Mouse (Mus musculus) hindbrain, embryonic 12.5 days (tissue): ENCODE data around the gene C1qbp. TPM values are rescaled to one million over a fixed set of nuclear protein-coding genes. Genes with fewer than 3 reads are reported as not detected.

Source experiments
- polyA plus RNA-seq: library from polyadenylated mRNA; unstranded; fragments of >200 nt; fragmentation: Nextera tagmentation; extraction: Ambion mirVana; gene quantifications from 2 replicates; pipeline ENCODE4 v1.2.1, GENCODE M21; 2016

The C1qbp gene
- polyA plus RNA-seq, 1 experiment from 2014 or later = 204 TPM

Other genes starting within 250 kb of the C1qbp start
- gene Zfp3, start 218.8 kb downstream of the C1qbp start, polyA plus RNA-seq = 11.1 and 12.7 TPM in 2 replicates
- gene Scimp, start 170.4 kb downstream of the C1qbp start, polyA plus RNA-seq = not detected in 2 replicates
- gene Rabep1, start 138.2 kb downstream of the C1qbp start, polyA plus RNA-seq = 56.9 and 58.5 TPM in 2 replicates
- 131 and 148 TPM in 2 replicates for gene Nup88, start 13.1 kb downstream of the C1qbp start, polyA plus RNA-seq
- gene Rpain, start 12.8 kb downstream of the C1qbp start, polyA plus RNA-seq = 58.2 and 68.5 TPM in 2 replicates
- 21.3 and 22.3 TPM in 2 replicates for gene Dhx33, start 21.4 kb upstream of the C1qbp start, polyA plus RNA-seq
- 49.7 and 53.4 TPM in 2 replicates for gene Mis12, start 36.6 kb upstream of the C1qbp start, polyA plus RNA-seq
- 41.1 and 44.8 TPM in 2 replicates for gene Derl2, start 36.8 kb upstream of the C1qbp start, polyA plus RNA-seq
- gene 6330403K07Rik, start 50.5 kb upstream of the C1qbp start, polyA plus RNA-seq = 417 TPM in 2 replicates
- gene Nlrp1a, start 161.7 kb upstream of the C1qbp start, polyA plus RNA-seq = 0.05 TPM in 1 of 2 replicates, not detected in the other
- not detected in 2 replicates for gene Nlrp1b, start 247.7 kb upstream of the C1qbp start, polyA plus RNA-seq